ENCODE assay signal across 9 mouse cellular contexts in the genomic region with DNA sequence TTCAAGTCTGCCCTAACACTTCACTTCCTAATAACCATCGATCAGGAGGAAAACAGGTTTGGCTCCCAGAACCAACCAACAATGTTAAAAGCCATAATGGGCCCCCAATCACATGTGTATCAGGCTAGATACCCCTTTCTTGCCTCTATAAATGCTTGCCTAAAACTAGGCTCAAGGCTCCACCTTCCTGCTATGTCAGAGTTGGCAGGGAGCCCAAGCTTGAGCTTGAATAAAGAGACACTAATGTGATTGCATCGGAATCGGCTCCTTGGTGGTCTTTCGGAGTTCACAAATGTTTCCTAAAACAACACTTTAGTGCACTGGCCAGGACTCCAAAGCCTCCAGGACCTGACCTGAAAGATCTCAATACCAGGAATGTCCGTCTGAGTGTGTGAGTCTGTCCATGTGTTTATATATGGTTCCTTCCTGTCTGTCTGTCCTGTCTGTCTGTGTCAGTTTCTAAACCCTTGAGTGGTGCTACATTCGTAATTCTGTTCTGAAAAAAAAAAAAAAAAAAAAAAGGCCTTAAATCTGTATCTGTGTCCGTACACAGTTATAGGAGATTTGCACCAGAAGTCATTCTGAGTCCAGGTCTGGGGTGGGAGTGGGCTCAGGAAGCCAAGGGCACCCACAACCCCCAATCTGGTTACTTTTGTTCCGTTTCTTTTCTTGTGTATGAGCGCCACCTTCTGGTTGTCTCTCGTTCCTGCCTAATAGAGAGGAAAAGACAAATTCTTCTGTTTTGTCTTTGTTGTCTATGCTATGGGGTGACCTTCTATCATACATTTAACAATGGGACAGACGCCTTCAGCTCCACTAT. TPM values are rescaled to one million over a fixed set of nuclear protein-coding genes. Genes with fewer than 3 reads are reported as not detected.
DNase-seq lines count a peak whose midpoint lies in the region; ATAC-seq and TF ChIP-seq lines count a peak whose summit lies in the region.
"Had no signal": no experiment of that assay in that cellular context is flagged by ENCODE, and none has a peak within 500 bp of the region (broad histone marks: within the 10 kb centered on the region; RNA-seq: fewer than 3 reads in every experiment).

No protein-coding gene starts in this region.

- no peaks in the 10 kb centered on the region for H3K36me3 ChIP-seq in embryonic facial prominence, embryonic 12.5 days
- no peaks in the 10 kb centered on the region for H3K36me3 ChIP-seq in lung, postnatal 0 days (ENCODE audit: insufficient read depth, low read length)

- no peak overlapping the region; the same call in 1 of the 2 replicates for H3K9ac ChIP-seq in embryonic facial prominence, embryonic 12.5 days
- no peak overlapping the region for H3K9ac ChIP-seq in lung, postnatal 0 days (replicated peaks; ENCODE audit: low read depth)

- H3K9me3 ChIP-seq in embryonic facial prominence, embryonic 12.5 days: no peaks in the 10 kb centered on the region; the same call in 1 of the 2 replicates
- no peaks in the 10 kb centered on the region for H3K9me3 ChIP-seq in lung, postnatal 0 days (ENCODE audit: low read length)

- intact Hi-C loops in heart, postnatal 36 days (cut with DNase I): no loop called here

- H3K4me3 ChIP-seq in embryonic facial prominence, embryonic 12.5 days: peak overlapping the region; percentile 19; the same call in 1 of the 2 replicates
- H3K4me3 ChIP-seq in layer of hippocampus, adult 2 months: no peak overlapping the region
- H3K4me3 ChIP-seq in lung, postnatal 0 days (ENCODE audit: low read depth, low read length): no peak overlapping the region

- 33% methylated on average over 11 of the region's 11 CpGs for WGBS in embryonic facial prominence, embryonic 12.5 days
- 18% methylated on average over 11 of the region's 11 CpGs for WGBS in lung, postnatal 0 days

- no peaks in the 10 kb centered on the region for H3K27me3 ChIP-seq in embryonic facial prominence, embryonic 12.5 days
- no peaks in the 10 kb centered on the region for H3K27me3 ChIP-seq in lung, postnatal 0 days (replicated peaks; ENCODE audit: insufficient read depth, low read length)

- H3K4me2 ChIP-seq in embryonic facial prominence, embryonic 12.5 days (replicated peaks): peak overlapping the region; percentile 42
- peak overlapping the region; percentile 35 for H3K4me2 ChIP-seq in lung, postnatal 0 days (replicated peaks; ENCODE audit: low read depth, low read length)

- peak; percentile 13 to 77 for DNase-seq in adrenal gland, adult (ENCODE audit: inconsistent age in 2 of 2, low spot score in 1 of 2)
- no peak for DNase-seq in adrenal gland, adult 8-10 months
- peak; percentile 20 for DNase-seq in adrenal gland, postnatal 25 days
- DNase-seq in heart, postnatal 36 days: peak; percentile 37 to 47
- peak; percentile 11 to 63 for DNase-seq in layer of hippocampus, adult 2 months (ENCODE audit: low spot score in 2 of 2)
- DNase-seq in lung, postnatal 0 days (ENCODE audit: low spot score): peak; percentile 71
- DNase-seq in right cerebral cortex, adult 2 months (ENCODE audit: low spot score in 2 of 2): peak; percentile 66 to 77

- H3K4me1 ChIP-seq in embryonic facial prominence, embryonic 12.5 days: no peaks in the 10 kb centered on the region
- no peaks in the 10 kb centered on the region for H3K4me1 ChIP-seq in lung, postnatal 0 days (ENCODE audit: insufficient read depth, low read depth, low read length)

- ATAC-seq in embryonic facial prominence, embryonic 12.5 days (ENCODE audit: insufficient number of reproducible peaks, insufficient read depth, low FRiP score, low TSS enrichment): peak; percentile 84
- peak; percentile 43; the same call in 1 of the 2 replicates for ATAC-seq in lung, postnatal 0 days

- H3K27ac ChIP-seq in embryonic facial prominence, embryonic 12.5 days: 0 out of 2 replicates have a peak overlapping the region, but pooled peaks have one; percentile 23
- H3K27ac ChIP-seq in layer of hippocampus, adult 2 months: no peak overlapping the region
- no peak overlapping the region for H3K27ac ChIP-seq in lung, postnatal 0 days (ENCODE audit: low read length)

- peak; percentile 83 for TF ChIP-seq CTCF in layer of hippocampus, adult 2 months (conservative IDR thresholded peaks at IDR 0.05)
- peak; percentile 81 for TF ChIP-seq CTCF in lung, postnatal 0 days (IDR thresholded peaks at IDR 0.05)

- TF ChIP-seq EP300 in lung, postnatal 0 days (IDR thresholded peaks at IDR 0.05): no peak

RNA-seq across cellular contexts. Expression of gene Gm26661, which starts 42.2 kb away (rescaled TPM):
- total RNA-seq in adrenal gland, adult 8-10 months (2022): not detected
- not detected in 2 replicates for total RNA-seq in adrenal gland, postnatal 25 days (2021)
- not detected in 2 replicates for polyA plus RNA-seq in embryonic facial prominence, embryonic 12.5 days (2016; fragmentation: Nextera tagmentation; extraction: Ambion mirVana)
- not detected for total RNA-seq in heart, postnatal 36 days (2021)
- total RNA-seq in layer of hippocampus, adult 2 months (2021): not detected
- not detected in 2 replicates for polyA plus RNA-seq in lung, postnatal 0 days (2015; fragmentation: Nextera tagmentation; extraction: Ambion mirVana)
- polyA plus RNA-seq: C2C12 had no signal
